Mouse (Mus musculus) lung, embryonic 14.5 days (tissue): ENCODE measurements around the gene Ptprm. TPM values are rescaled to one million over a fixed set of nuclear protein-coding genes. Genes with fewer than 3 reads are reported as not detected.

Source experiments
- ATAC-seq: fragments of 200-750 bp; cut with Nextera tagmentation; 2 replicates; pipeline ENCODE4 v1.8.0; 2017; ENCODE audit warnings: mild to moderate bottlenecking, moderate TSS enrichment, moderate library complexity; ENCODE audit not compliant: insufficient read depth
- DNase-seq: peaks from one replicate; pipeline ENCODE4 v3.0.0-alpha.2; 2015
- H3K27ac ChIP-seq: fragments of 300-500 bp; sonication (generic); 2 replicates; pipeline ENCODE4 v1.5.1; 2014; ENCODE audit warnings: low read depth, mild to moderate bottlenecking, moderate library complexity
- H3K27me3 ChIP-seq: fragments of 300-500 bp; sonication (generic); 2 replicates; pipeline ENCODE4 v1.6.1; 2014; ENCODE audit warnings: low read length, control low read depth; ENCODE audit not compliant: insufficient read depth
- H3K36me3 ChIP-seq: fragments of 300-500 bp; sonication (generic); 2 replicates; pipeline ENCODE4 v1.6.1; 2014; ENCODE audit warnings: control low read depth; ENCODE audit not compliant: insufficient read depth
- H3K4me1 ChIP-seq: fragments of 300-500 bp; sonication (generic); 2 replicates; pipeline ENCODE4 v1.6.1; 2014; ENCODE audit warnings: antibody characterized with exemption, control low read depth; ENCODE audit not compliant: insufficient read depth
- H3K4me2 ChIP-seq: fragments of 300-500 bp; sonication (generic); 2 replicates; pipeline ENCODE4 v1.6.1; 2014; ENCODE audit warnings: mild to moderate bottlenecking
- H3K4me3 ChIP-seq: fragments of 300-500 bp; sonication (generic); 2 replicates; pipeline ENCODE4 v1.5.1; 2014; ENCODE audit warnings: low read depth, low read length
- H3K9ac ChIP-seq: fragments of 300-500 bp; sonication (generic); 2 replicates; pipeline ENCODE4 v1.6.1; 2014
- H3K9me3 ChIP-seq: fragments of 300-500 bp; sonication (generic); 2 replicates; pipeline ENCODE4 v1.6.1; 2016; ENCODE audit warnings: low read depth, low read length, control low read depth
- CTCF ChIP-seq: IDR thresholded peaks from 2 replicates; pipeline ENCODE4 v1.5.1; 2016; ENCODE audit warnings: antibody characterized with exemption, low read depth
- WGBS: fragments of 180-500 bp; shearing (Covaris S2); extraction: QIAGEN DNeasy Blood & Tissue Kit; methylation state at CpG from one replicate; pipeline ENCODE4 v1.1.7; 2014; 5-methylcytosine and 5-hydroxymethylcytosine counted together
- polyA plus RNA-seq: library from polyadenylated mRNA; unstranded; fragments of >200 nt; fragmentation: Nextera tagmentation; extraction: Ambion mirVana; gene quantifications from 2 replicates; pipeline ENCODE4 v1.2.1, GENCODE M21; 2014

Gene Ptprm
- polyA plus RNA-seq, 1 experiment from 2014 or later: 45.4 TPM

DNA sequence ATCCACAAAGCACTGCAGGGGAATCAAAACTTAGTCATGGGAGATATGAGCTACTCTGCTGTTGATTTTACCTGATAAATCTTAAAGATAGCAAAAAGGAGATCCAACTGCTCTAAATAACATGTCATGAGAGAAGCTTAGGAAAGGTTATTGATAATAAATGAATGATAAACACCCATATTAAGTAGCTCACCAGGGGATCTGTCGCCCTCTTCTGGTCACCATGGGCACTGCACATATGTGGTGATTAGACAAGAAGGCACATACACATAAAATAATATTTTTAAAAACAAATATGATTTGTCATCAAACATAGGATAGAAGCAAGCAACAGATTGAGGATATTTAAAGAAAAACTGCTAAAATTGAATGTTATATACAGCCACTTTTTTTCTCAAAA lies 213.8 kb downstream of the Ptprm start:
- ATAC-seq: no peak
- Histone ChIP-seq H3K27ac (no peak overlapping the region), H3K4me3 (no peak overlapping the region), H3K4me2 (no peak overlapping the region), H3K9ac (no peak overlapping the region), H3K4me1 (no peaks in the 10 kb centered on the region), H3K27me3 (no peaks in the 10 kb centered on the region), H3K36me3 (no peaks in the 10 kb centered on the region), H3K9me3 (no peaks in the 10 kb centered on the region)
- peak; percentile 60 for DNase-seq
- peak; percentile 67 for TF ChIP-seq CTCF
- 22% methylated on average over 1 of the region's 1 CpGs for WGBS

- no peaks in the 10 kb centered on the region for H3K36me3 ChIP-seq
- no peak for DNase-seq
- 63% methylated on average over 12 of the region's 12 CpGs for WGBS
Observed at GRCm38 (mm10) chr17:67138981-67139380, 215.3 kb downstream of the Ptprm start.

GRCm38 (mm10) chr17:67136876-67137275 lies 217.4 kb downstream of the Ptprm start:
- TF ChIP-seq CTCF: no peak
- Histone ChIP-seq H3K4me2 (no peak overlapping the region), H3K9ac (no peak overlapping the region), H3K4me1 (peaks cover 9% of the 10 kb centered on the region; the same call in 1 of the 2 replicates), H3K9me3 (no peaks in the 10 kb centered on the region), H3K36me3 (no peaks in the 10 kb centered on the region), H3K4me3 (no peak overlapping the region), H3K27ac (no peak overlapping the region), H3K27me3 (no peaks in the 10 kb centered on the region)
- 82% methylated on average over 7 of the region's 7 CpGs for WGBS
- ATAC-seq (no peak), DNase-seq (no peak)

More at GRCm38 (mm10) chr17:67138981-67139380, 215.3 kb downstream of the Ptprm start:
- H3K9ac ChIP-seq: no peak overlapping the region
- H3K4me3 ChIP-seq: no peak overlapping the region
- ATAC-seq: no peak
- TF ChIP-seq CTCF: no peak
- no peak overlapping the region for H3K27ac ChIP-seq
- H3K4me2 ChIP-seq: no peak overlapping the region
- H3K27me3 ChIP-seq: no peaks in the 10 kb centered on the region
- no peaks in the 10 kb centered on the region for H3K9me3 ChIP-seq
- H3K4me1 ChIP-seq: no peaks in the 10 kb centered on the region

GRCm38 (mm10) chr17:67136421-67136820 lies 217.8 kb downstream of the Ptprm start:
- ATAC-seq (no peak), DNase-seq (no peak)
- no peak overlapping the region for H3K27ac ChIP-seq
- H3K4me2 ChIP-seq: no peak overlapping the region
- H3K36me3 ChIP-seq: no peaks in the 10 kb centered on the region
- no peaks in the 10 kb centered on the region for H3K9me3 ChIP-seq
- H3K27me3 ChIP-seq: no peaks in the 10 kb centered on the region
- H3K9ac ChIP-seq: no peak overlapping the region
- 62% methylated on average over 8 of the region's 8 CpGs for WGBS
- no peak for TF ChIP-seq CTCF
- H3K4me3 ChIP-seq: no peak overlapping the region
- H3K4me1 ChIP-seq: peaks cover 9% of the 10 kb centered on the region; the same call in 1 of the 2 replicates

GRCm38 (mm10) chr17:67134235-67134634 lies 220.0 kb downstream of the Ptprm start:
- TF ChIP-seq CTCF: no peak
- no peaks in the 10 kb centered on the region for H3K36me3 ChIP-seq
- H3K27me3 ChIP-seq: no peaks in the 10 kb centered on the region
- 0 out of 2 replicates have a peak, but pooled peaks have one; percentile 28 for ATAC-seq
- no peak overlapping the region for H3K4me2 ChIP-seq
- H3K9ac ChIP-seq: no peak overlapping the region
- H3K4me3 ChIP-seq: no peak overlapping the region
- H3K27ac ChIP-seq: peak overlapping the region; percentile 18; the same call in 1 of the 2 replicates
- H3K9me3 ChIP-seq: no peaks in the 10 kb centered on the region
- WGBS: 77% methylated on average over 4 of the region's 4 CpGs
- peaks cover 9% of the 10 kb centered on the region; the same call in 1 of the 2 replicates for H3K4me1 ChIP-seq
- DNase-seq: no peak

DNA sequence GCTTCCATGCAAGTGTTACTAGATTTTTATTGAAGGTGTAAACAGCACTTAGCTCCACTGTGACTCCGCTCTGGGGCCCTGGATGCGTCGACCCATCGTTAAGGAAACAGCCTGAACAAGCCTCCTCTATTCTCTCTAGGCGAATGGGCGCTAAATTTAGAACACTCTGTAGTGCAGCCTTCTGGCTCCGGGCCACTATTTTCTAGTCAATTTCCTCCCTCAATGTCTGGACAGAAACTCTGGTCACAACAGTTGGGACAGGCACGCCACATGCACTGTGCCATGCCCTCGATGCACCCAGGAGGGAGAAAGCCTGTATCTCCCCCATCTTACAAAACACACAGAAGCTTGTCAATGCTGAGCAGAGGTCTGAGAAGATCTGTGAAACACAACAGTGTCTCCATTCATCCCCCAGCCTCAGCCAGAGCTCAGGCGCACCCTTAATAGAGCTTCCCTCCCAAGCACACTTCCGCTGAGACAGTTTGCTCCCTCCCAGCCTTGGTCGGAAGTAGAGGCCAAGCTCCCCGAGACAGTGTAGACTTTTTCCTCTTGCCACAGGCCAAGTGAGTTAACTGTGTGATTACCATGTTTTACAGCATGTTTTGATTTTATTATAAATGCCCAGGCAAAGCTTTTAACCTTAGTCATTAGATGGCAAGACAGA lies 220.7 kb downstream of the Ptprm start:
- Histone ChIP-seq H3K9me3 (no peaks in the 10 kb centered on the region), H3K4me1 (peaks cover 9% of the 10 kb centered on the region; the same call in 1 of the 2 replicates), H3K27ac (peak overlapping the region; percentile 67), H3K36me3 (no peaks in the 10 kb centered on the region), H3K4me2 (peak overlapping the region; percentile 34), H3K4me3 (no peak overlapping the region), H3K27me3 (no peaks in the 10 kb centered on the region), H3K9ac (no peak overlapping the region)
- no peak for TF ChIP-seq CTCF
- ATAC-seq (peak; percentile 88), DNase-seq (peak; percentile 87)
- 23% methylated on average over 13 of the region's 13 CpGs for WGBS

GRCm38 (mm10) chr17:67133026-67133425 lies 221.2 kb downstream of the Ptprm start:
- Histone ChIP-seq H3K4me3 (no peak overlapping the region), H3K4me2 (no peak overlapping the region), H3K27me3 (no peaks in the 10 kb centered on the region), H3K9ac (no peak overlapping the region), H3K36me3 (no peaks in the 10 kb centered on the region), H3K9me3 (no peaks in the 10 kb centered on the region), H3K4me1 (peaks cover 9% of the 10 kb centered on the region; the same call in 1 of the 2 replicates), H3K27ac (no peak overlapping the region)
- ATAC-seq (peak; percentile 9; the same call in 1 of the 2 replicates), DNase-seq (no peak)
- TF ChIP-seq CTCF: no peak
- WGBS: 96% methylated on average over 4 of the region's 4 CpGs
